Mouse (Mus musculus) MEL (cell line): ENCODE results near the gene Xlr5a. TPM values are rescaled to one million over a fixed set of nuclear protein-coding genes. Genes with fewer than 3 reads are reported as not detected.

Experiments
- DNase-seq: peaks from one replicate; pipeline ENCODE4 v3.0.0; 2011; ENCODE audit warnings: low read depth, low spot score
- H3K27ac ChIP-seq: 2 replicates; pipeline ENCODE4 v1.5.1; 2012; ENCODE audit warnings: low read depth, mild to moderate bottlenecking, control low read depth, low read length, moderate library complexity; ENCODE audit not compliant: control insufficient read depth
- H3K27me3 ChIP-seq, 2 experiments: fragments of 150-350 bp in 1 of 2; sonication (generic) in 1 of 2; 2 replicates each; pipeline ENCODE4 v1.6.1; 2012; ENCODE audit warnings: low read length in 2 of 2, mild to moderate bottlenecking in 2 of 2, improper control_type of control experiment in 1 of 2, moderate library complexity in 1 of 2; ENCODE audit not compliant: insufficient read depth in 2 of 2, control insufficient read depth in 1 of 2
- H3K36me3 ChIP-seq, 2 experiments: 2 replicates each; pipeline ENCODE4 v1.6.1; 2012 to 2014; ENCODE audit warnings: low read length in 2 of 2, improper control_type of control experiment in 1 of 2, inconsistent platforms in 1 of 2, mild to moderate bottlenecking in 1 of 2; ENCODE audit not compliant: insufficient read depth in 2 of 2, control insufficient read depth in 1 of 2
- H3K4me1 ChIP-seq, 2 experiments: fragments of 150-350 bp in 1 of 2; sonication (generic) in 1 of 2; 2 replicates each; pipeline ENCODE4 v1.6.1; 2012; ENCODE audit warnings: low read length in 2 of 2, improper control_type of control experiment in 1 of 2, mild to moderate bottlenecking in 1 of 2; ENCODE audit not compliant: insufficient read depth in 2 of 2, control insufficient read depth in 1 of 2
- H3K4me3 ChIP-seq, 2 experiments: fragments of 150-350 bp in 1 of 2; sonication (generic) in 1 of 2; 2 replicates each; pipeline ENCODE4 v1.5.1; 2012; ENCODE audit warnings: low read depth in 2 of 2, low read length in 2 of 2, mild to moderate bottlenecking in 2 of 2, moderate library complexity in 2 of 2, control low read depth in 1 of 2, improper control_type of control experiment in 1 of 2; ENCODE audit not compliant: control insufficient read depth in 1 of 2, insufficient read depth in 1 of 2
- H3K79me2 ChIP-seq: 2 replicates; pipeline ENCODE4 v1.6.1; 2012; ENCODE audit warnings: mild to moderate bottlenecking, low read length, moderate library complexity; ENCODE audit not compliant: control insufficient read depth, poor library complexity, insufficient read depth
- H3K9ac ChIP-seq: 2 replicates; pipeline ENCODE4 v1.6.1; 2012; ENCODE audit warnings: low read depth, mild to moderate bottlenecking, control low read depth, low read length, moderate library complexity; ENCODE audit not compliant: control insufficient read depth, poor library complexity, severe bottlenecking
- H3K9me3 ChIP-seq: fragments of 150-350 bp; sonication (generic); replicated peaks from 2 replicates; pipeline ENCODE4 v1.6.1; 2012; ENCODE audit warnings: mild to moderate bottlenecking, low read length, improper control_type of control experiment, moderate library complexity; ENCODE audit not compliant: insufficient read depth
- CHD1 ChIP-seq: IDR thresholded peaks from 2 replicates; pipeline ENCODE4 v1.6.1; 2012; ENCODE audit warnings: low read depth, mild to moderate bottlenecking, inconsistent platforms, low read length, improper control_type of control experiment
- E2F4 ChIP-seq: IDR thresholded peaks from 2 replicates; pipeline ENCODE4 v1.6.1; 2011; ENCODE audit warnings: low read depth, low read length, improper control_type of control experiment, borderline replicate concordance
- EP300 ChIP-seq, 2 experiments: IDR thresholded peaks; 2 replicates each; pipeline ENCODE4 v1.6.1; 2011; ENCODE audit warnings: improper control_type of control experiment in 2 of 2, low read length in 2 of 2, low read depth in 1 of 2, mild to moderate bottlenecking in 1 of 2
- ETS1 ChIP-seq: IDR thresholded peaks from 2 replicates; pipeline ENCODE4 v1.6.1; 2012; ENCODE audit warnings: low read depth, mild to moderate bottlenecking, inconsistent platforms, low read length, improper control_type of control experiment, moderate library complexity
- GABPA ChIP-seq: IDR thresholded peaks from 2 replicates; pipeline ENCODE4 v1.6.1; 2012; ENCODE audit warnings: low read depth, mild to moderate bottlenecking, inconsistent platforms, low read length, improper control_type of control experiment, moderate library complexity
- GATA1 ChIP-seq: IDR thresholded peaks from 2 replicates; pipeline ENCODE4 v1.6.1; 2011; ENCODE audit warnings: low read depth, low read length, improper control_type of control experiment
- HCFC1 ChIP-seq: IDR thresholded peaks from 2 replicates; pipeline ENCODE4 v1.6.1; 2012; ENCODE audit warnings: low read depth, mild to moderate bottlenecking, inconsistent platforms, low read length, improper control_type of control experiment, moderate library complexity
- KAT2A ChIP-seq: conservative IDR thresholded peaks from 2 replicates; pipeline ENCODE4 v1.6.1; 2012; ENCODE audit warnings: low read depth, low read length, improper control_type of control experiment, inconsistent platforms
- MAZ ChIP-seq: IDR thresholded peaks from 2 replicates; pipeline ENCODE4 v1.6.1; 2012; ENCODE audit warnings: low read depth, mild to moderate bottlenecking, inconsistent platforms, low read length, improper control_type of control experiment
- MXI1 ChIP-seq: IDR thresholded peaks from 2 replicates; pipeline ENCODE4 v1.6.1; 2011; ENCODE audit warnings: mild to moderate bottlenecking, low read depth, low read length, improper control_type of control experiment
- POLR2A ChIP-seq, 2 experiments: IDR thresholded peaks; 2 replicates each; pipeline ENCODE4 v1.6.1; 2011 to 2012; ENCODE audit warnings: low read length in 2 of 2, mild to moderate bottlenecking in 2 of 2, control low read depth in 1 of 2, improper control_type of control experiment in 1 of 2, low read depth in 1 of 2, moderate library complexity in 1 of 2; ENCODE audit not compliant: control insufficient read depth in 1 of 2, insufficient read depth in 1 of 2, poor library complexity in 1 of 2
- RAD21 ChIP-seq: IDR thresholded peaks from 2 replicates; pipeline ENCODE4 v1.6.1; 2011; ENCODE audit warnings: mild to moderate bottlenecking, low read depth, low read length, improper control_type of control experiment
- SMC3 ChIP-seq: IDR thresholded peaks from 2 replicates; pipeline ENCODE4 v1.6.1; 2011; ENCODE audit warnings: low read depth, low read length, improper control_type of control experiment
- TAL1 ChIP-seq: IDR thresholded peaks from 2 replicates; pipeline ENCODE4 v1.6.1; 2012; ENCODE audit warnings: mild to moderate bottlenecking, inconsistent platforms, low read length, moderate library complexity, mixed read lengths
- TCF12 ChIP-seq: IDR thresholded peaks from 2 replicates; pipeline ENCODE4 v1.6.1; 2014; ENCODE audit warnings: low read depth, mild to moderate bottlenecking, inconsistent platforms, low read length, improper control_type of control experiment, moderate library complexity
- polyA plus RNA-seq, 2 experiments: library from polyadenylated mRNA; stranded (reverse) in 1 of 2; unstranded in 1 of 2; fragments of >175 nt in 1 of 2; fragments of >200 nt in 1 of 2; gene quantifications; 2 replicates each; pipeline versions ENCODE4 v1.2.1 to v1.2.4; 2012; ENCODE audit warnings: low replicate concordance in 2 of 2, low read depth in 1 of 2; ENCODE audit not compliant: insufficient read length in 2 of 2, insufficient read depth in 1 of 2, missing spikeins in 1 of 2
- total RNA-seq: library from RNA; depleted of rRNA; stranded (reverse); fragments of 300-350 nt; gene quantifications from 2 replicates; pipeline ENCODE4 v1.2.3, GENCODE M21; 2012

Xlr5a gene
- total and polyA plus RNA-seq, 3 experiments = not detected

DNA sequence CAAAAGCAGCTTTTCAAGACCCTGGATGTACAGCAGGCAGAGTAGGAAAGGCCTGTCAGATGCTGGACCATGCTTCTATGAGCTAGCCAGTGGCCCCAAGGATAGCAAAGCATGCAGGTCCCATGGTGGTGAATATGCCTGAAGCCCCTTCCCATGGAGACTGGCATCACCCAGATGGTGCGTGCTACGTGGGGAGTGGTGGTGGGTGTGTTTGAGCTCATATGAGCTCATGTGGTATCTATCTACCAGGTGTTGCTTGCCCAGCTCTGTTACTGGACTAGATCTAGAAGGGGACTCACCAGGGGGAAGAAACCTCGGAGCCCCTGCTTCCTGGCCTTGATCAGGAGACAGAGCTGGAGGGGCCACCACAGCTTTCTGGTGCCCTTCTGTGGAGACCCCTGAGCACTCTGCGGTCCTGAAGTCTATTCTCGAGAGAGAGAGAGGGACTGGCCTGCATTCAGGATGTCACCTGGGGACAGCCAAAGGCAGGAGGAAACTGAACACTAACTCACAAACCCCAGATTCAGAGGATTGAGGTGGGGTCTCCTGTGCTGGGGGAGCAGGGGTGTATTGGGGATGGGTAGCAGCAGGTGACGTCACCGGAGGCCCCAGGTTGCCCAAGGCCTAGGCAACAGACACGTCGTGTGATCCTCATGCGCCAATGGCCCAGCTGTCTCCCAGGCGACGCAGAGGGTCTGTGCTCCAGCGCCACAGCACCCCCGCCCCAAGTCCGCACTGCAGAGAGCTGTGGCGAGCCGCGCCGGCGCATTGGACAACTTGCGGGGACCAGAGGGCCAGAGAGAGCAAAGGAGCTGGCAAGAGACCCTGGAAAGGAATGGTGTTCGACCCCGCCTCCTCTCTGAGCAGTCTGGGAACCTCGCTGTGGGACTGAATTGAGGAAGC lies 229.0 kb downstream of the Xlr5a start:
- H3K79me2 ChIP-seq = no peaks in the 10 kb centered on the region
- no peaks in the 10 kb centered on the region for H3K27me3 ChIP-seq
- H3K9me3 ChIP-seq = no peaks in the 10 kb centered on the region

DNA sequence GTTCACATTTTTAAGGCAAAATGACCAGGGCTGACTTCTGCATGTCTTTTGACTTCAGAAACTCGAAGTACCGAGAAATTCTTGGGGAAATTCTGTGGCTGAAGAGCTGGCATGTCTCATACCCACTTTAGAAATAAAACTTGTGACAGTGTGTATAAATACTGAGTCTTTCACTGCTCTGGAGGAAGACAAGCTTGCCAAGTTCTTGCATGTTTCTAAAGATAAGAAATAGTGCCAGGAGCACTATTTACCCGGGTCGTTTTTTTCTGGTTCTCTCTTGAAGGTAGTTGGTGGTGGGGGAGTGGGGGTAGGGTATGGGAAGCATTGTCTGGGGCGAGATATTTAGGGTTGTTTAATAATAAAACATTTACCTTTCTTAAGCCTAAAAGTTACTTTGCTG lies 230.5 kb downstream of the Xlr5a start:
- H3K27me3 ChIP-seq = no peaks in the 10 kb centered on the region
- peak overlapping the region in 1 of 2 experiments; percentile 26; a peak in 1 of 4 replicates for H3K4me3 ChIP-seq
- H3K36me3 ChIP-seq = peaks cover 0 to 8% of the 10 kb centered on the region in 2 experiments; a peak in 2 of 4 replicates
- TF ChIP-seq GATA1 (peak; percentile 38; the same call in 1 of the 2 replicates), TAL1 (no peak), ETS1 (peak; percentile 63; the same call in 1 of the 2 replicates), EP300 (IDR thresholded peaks at IDR 0.05; ENCODE audit: low read depth in 1 of 2, low read length in 2 of 2) (peak; percentile 34 to 58; a peak in 3 of 4 replicates), TCF12 (peak; percentile 59)
- no peak overlapping the region; the same call in 1 of the 2 replicates for H3K9ac ChIP-seq
- H3K79me2 ChIP-seq = no peaks in the 10 kb centered on the region
- no peaks in the 10 kb centered on the region for H3K9me3 ChIP-seq
- H3K4me1 ChIP-seq = peaks cover 0 to 6% of the 10 kb centered on the region in 2 experiments; a peak in 3 of 4 replicates
- no peak overlapping the region for H3K27ac ChIP-seq
- DNase-seq = peak; percentile 51

More for the DNA sequence above, 229.0 kb downstream of the Xlr5a start:
- no peak for TF ChIP-seq TCF12
- no peak for TF ChIP-seq EP300 (IDR thresholded peaks at IDR 0.05; ENCODE audit: low read depth in 1 of 2, low read length in 2 of 2)
- no peak for TF ChIP-seq KAT2A
- no peak for TF ChIP-seq CHD1
- no peak for TF ChIP-seq MXI1
- no peak for TF ChIP-seq HCFC1
- TF ChIP-seq E2F4 = no peak
- no peak for TF ChIP-seq RAD21
- TF ChIP-seq GABPA = no peak
- no peak for TF ChIP-seq POLR2A (IDR thresholded peaks at IDR 0.05; ENCODE audit: control insufficient read depth in 1 of 2, insufficient read depth in 1 of 2, low read depth in 1 of 2, low read length in 2 of 2, poor library complexity in 1 of 2)
- TF ChIP-seq SMC3 = no peak
- TF ChIP-seq MAZ = no peak
- H3K27ac ChIP-seq = no peak overlapping the region
- peaks cover 0 to 8% of the 10 kb centered on the region in 2 experiments; a peak in 2 of 4 replicates for H3K36me3 ChIP-seq
- no peak for DNase-seq
- peaks cover 0 to 6% of the 10 kb centered on the region in 2 experiments; a peak in 3 of 4 replicates for H3K4me1 ChIP-seq
- no peak overlapping the region for H3K4me3 ChIP-seq
- no peak overlapping the region for H3K9ac ChIP-seq
